Mouse (Mus musculus): ENCODE results near the gene Tmem92.

DNA sequence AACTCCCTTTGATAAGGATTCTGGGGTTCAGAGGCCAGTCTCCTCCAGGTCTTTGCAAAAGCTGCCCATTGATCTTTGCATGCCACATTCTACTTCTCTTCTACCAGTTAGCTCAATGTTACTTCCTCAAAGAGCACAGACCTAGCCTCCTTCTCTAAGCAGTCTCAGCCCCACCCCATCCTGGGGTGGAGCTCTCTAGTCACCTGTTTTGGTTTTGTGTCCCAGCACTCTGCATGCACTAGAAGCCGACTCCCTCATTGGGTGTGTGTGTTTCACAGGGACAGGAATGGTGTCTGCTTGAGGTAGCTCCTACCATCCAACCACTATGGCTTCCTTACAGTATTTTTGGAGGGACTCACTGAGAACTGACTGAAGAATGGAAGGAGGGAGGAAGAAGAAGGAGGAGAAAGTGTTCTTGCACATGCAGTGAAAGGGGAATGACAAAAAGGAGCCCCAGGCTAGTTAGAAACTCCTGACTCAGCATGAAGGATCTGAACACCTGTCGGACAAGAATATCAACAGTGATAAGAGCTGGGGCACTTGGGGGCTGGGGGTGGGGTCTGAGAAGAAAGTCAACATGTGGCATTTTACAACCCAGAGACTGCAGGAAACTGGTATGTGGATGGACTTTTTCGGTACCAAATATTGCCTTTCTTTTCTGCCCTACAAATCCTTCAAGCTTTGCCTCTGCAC, 10.0 kb downstream of the Tmem92 start:
- TF ChIP-seq CTCF (conservative IDR thresholded peaks at IDR 0.05; ENCODE audit: low read length) (no peak), POU5F1 (IDR thresholded peaks at IDR 0.05; ENCODE audit: borderline replicate concordance, low read length) (no peak), NANOG (IDR thresholded peaks at IDR 0.05; ENCODE audit: borderline replicate concordance, low read length) (no peak)

Measured in E14TG2a.4 (cell line).